ENCODE assay signal across 9 mouse cellular contexts in genomic region chr11:101130056-101130756, GRCm38 (mm10). TPM values are rescaled to one million over a fixed set of nuclear protein-coding genes. Genes with fewer than 3 reads are reported as not detected.
DNase-seq lines count a peak whose midpoint lies in the region; ATAC-seq lines count a peak whose summit lies in the region.
"Had no signal": no experiment of that assay in that cellular context is flagged by ENCODE, and none has a peak within 500 bp of the region (broad histone marks: within the 10 kb centered on the region; RNA-seq: fewer than 3 reads in every experiment).

No protein-coding gene starts in this region.

- intact Hi-C loops in gastrocnemius, postnatal 14 days (cut with DNase I; ENCODE audit: low total_unique reads), result no loop called here
- intact Hi-C loops in heart, postnatal 14 days (cut with DNase I), result no loop called here

- H3K4me3 ChIP-seq in forebrain, embryonic 16.5 days (replicated peaks; ENCODE audit: low read length), result no peak overlapping the region
- no peak overlapping the region for H3K4me3 ChIP-seq in hindbrain, embryonic 16.5 days (ENCODE audit: low read length)
- H3K4me3 ChIP-seq: neural tube, embryonic 13.5 days had no signal

- H3K4me2 ChIP-seq in forebrain, embryonic 16.5 days (ENCODE audit: low read length), result no peak overlapping the region
- H3K4me2 ChIP-seq in hindbrain, embryonic 16.5 days (ENCODE audit: low read length), result no peak overlapping the region
- H3K4me2 ChIP-seq: neural tube, embryonic 13.5 days had no signal

- peaks cover 4% of the 10 kb centered on the region; the same call in 1 of the 2 replicates for H3K9me3 ChIP-seq in forebrain, embryonic 16.5 days (ENCODE audit: control insufficient read depth, low read length)
- no peaks in the 10 kb centered on the region for H3K9me3 ChIP-seq in hindbrain, embryonic 16.5 days (ENCODE audit: control insufficient read depth, low read length)
- H3K9me3 ChIP-seq: neural tube, embryonic 13.5 days had no signal

- no peaks in the 10 kb centered on the region for H3K4me1 ChIP-seq in forebrain, embryonic 16.5 days (replicated peaks; ENCODE audit: control insufficient read depth, insufficient read depth, low read length)
- H3K4me1 ChIP-seq in hindbrain, embryonic 16.5 days (ENCODE audit: control insufficient read depth, insufficient read depth, low read depth, low read length), result no peaks in the 10 kb centered on the region
- H3K4me1 ChIP-seq: neural tube, embryonic 13.5 days had no signal

- peak; percentile 45 to 49 for DNase-seq in cerebellum, adult 18-20 months
- peak; percentile 94 for DNase-seq in A20 (ENCODE audit: low read depth, low spot score)
- DNase-seq in gastrocnemius, postnatal 14 days, result peak; percentile 80
- peak; percentile 65 to 73 for DNase-seq in heart, postnatal 14 days
- no peak for DNase-seq in thymus, postnatal 36 days

- no peak overlapping the region for H3K27ac ChIP-seq in forebrain, embryonic 16.5 days (ENCODE audit: low read length)
- H3K27ac ChIP-seq in hindbrain, embryonic 16.5 days (ENCODE audit: low read depth, low read length), result no peak overlapping the region
- H3K27ac ChIP-seq: neural tube, embryonic 13.5 days had no signal

- no peak overlapping the region for H3K9ac ChIP-seq in forebrain, embryonic 16.5 days (replicated peaks; ENCODE audit: low read depth, low read length)
- no peak overlapping the region for H3K9ac ChIP-seq in hindbrain, embryonic 16.5 days (ENCODE audit: low read depth, low read length)
- H3K9ac ChIP-seq: neural tube, embryonic 13.5 days had no signal

- no peaks in the 10 kb centered on the region for H3K27me3 ChIP-seq in forebrain, embryonic 16.5 days (replicated peaks; ENCODE audit: control insufficient read depth, insufficient read depth, low read length)
- H3K27me3 ChIP-seq in hindbrain, embryonic 16.5 days (replicated peaks; ENCODE audit: control insufficient read depth, insufficient read depth, low read length), result no peaks in the 10 kb centered on the region

- peaks cover 15% of the 10 kb centered on the region for H3K36me3 ChIP-seq in forebrain, embryonic 16.5 days (ENCODE audit: control insufficient read depth, insufficient read depth)
- peaks cover 12% of the 10 kb centered on the region for H3K36me3 ChIP-seq in hindbrain, embryonic 16.5 days (ENCODE audit: control insufficient read depth, insufficient read depth, low read length)

- no peak for ATAC-seq in cerebellum, adult (ENCODE audit: insufficient number of reproducible peaks, low FRiP score, low TSS enrichment)
- no peak for ATAC-seq in forebrain, embryonic 16.5 days
- no peak for ATAC-seq in hindbrain, embryonic 16.5 days

- WGBS in forebrain, embryonic 16.5 days, result 59% methylated on average over 18 of the region's 18 CpGs
- WGBS in hindbrain, embryonic 16.5 days, result 53% methylated on average over 18 of the region's 18 CpGs

RNA-seq across cellular contexts. Expression of gene Tubg1, which starts 10.5 kb away (rescaled TPM):
- 10 to 100 TPM; 26.3 to 31.2 TPM for total RNA-seq in gastrocnemius, postnatal 14 days (2021)
- 10 to 100 TPM; 20.9 to 25.8 TPM for total RNA-seq in heart, postnatal 14 days (2021)
- polyA plus RNA-seq in forebrain, embryonic 16.5 days (2015; fragmentation: Nextera tagmentation; extraction: Ambion mirVana), result 90.7 and 93.0 TPM in 2 replicates
- 79.6 and 80.2 TPM in 2 replicates for polyA plus RNA-seq in hindbrain, embryonic 16.5 days (2015; fragmentation: Nextera tagmentation; extraction: Ambion mirVana)

RNA-seq across cellular contexts. Expression of gene Retreg3, which starts 10.5 kb away (rescaled TPM):
- total RNA-seq in gastrocnemius, postnatal 14 days (2021), result 10 to 100 TPM; 33.3 to 34.9 TPM
- 10 to 100 TPM; 37.7 to 40.0 TPM for total RNA-seq in heart, postnatal 14 days (2021)
- 24.5 and 25.2 TPM in 2 replicates for polyA plus RNA-seq in forebrain, embryonic 16.5 days (2015; fragmentation: Nextera tagmentation; extraction: Ambion mirVana)
- polyA plus RNA-seq in hindbrain, embryonic 16.5 days (2015; fragmentation: Nextera tagmentation; extraction: Ambion mirVana), result 22.8 and 24.3 TPM in 2 replicates

RNA-seq across cellular contexts. Expression of gene Tubg2, which starts 25.5 kb away (rescaled TPM):
- 1 to 10 TPM; 3.1 to 4.6 TPM for total RNA-seq in gastrocnemius, postnatal 14 days (2021)
- total RNA-seq in heart, postnatal 14 days (2021), result 1 to 10 TPM; 2.2 to 2.9 TPM
- 36.2 and 43.0 TPM in 2 replicates for polyA plus RNA-seq in forebrain, embryonic 16.5 days (2015; fragmentation: Nextera tagmentation; extraction: Ambion mirVana)
- polyA plus RNA-seq in hindbrain, embryonic 16.5 days (2015; fragmentation: Nextera tagmentation; extraction: Ambion mirVana), result 56.9 and 60.3 TPM in 2 replicates

RNA-seq across cellular contexts. Expression of gene Psmc3ip, which starts 35.0 kb away (rescaled TPM):
- 1 to 10 TPM; 1.1 to 1.5 TPM for total RNA-seq in gastrocnemius, postnatal 14 days (2021)
- 1 to 10 TPM; 2.0 to 2.2 TPM for total RNA-seq in heart, postnatal 14 days (2021)
- polyA plus RNA-seq in forebrain, embryonic 16.5 days (2015; fragmentation: Nextera tagmentation; extraction: Ambion mirVana), result 37.3 and 43.6 TPM in 2 replicates
- polyA plus RNA-seq in hindbrain, embryonic 16.5 days (2015; fragmentation: Nextera tagmentation; extraction: Ambion mirVana), result 17.9 and 19.0 TPM in 2 replicates

RNA-seq across cellular contexts. Expression of gene Cntnap1, which starts 40.1 kb away (rescaled TPM):
- 1 to 10 TPM; 1.8 to 2.4 TPM for total RNA-seq in gastrocnemius, postnatal 14 days (2021)
- total RNA-seq in heart, postnatal 14 days (2021), result 1 to 10 TPM; 1.4 to 2.1 TPM
- polyA plus RNA-seq in forebrain, embryonic 16.5 days (2015; fragmentation: Nextera tagmentation; extraction: Ambion mirVana), result 0.77 and 1.5 TPM in 2 replicates
- polyA plus RNA-seq in hindbrain, embryonic 16.5 days (2015; fragmentation: Nextera tagmentation; extraction: Ambion mirVana), result 8.7 and 11.2 TPM in 2 replicates

Comparison
In these comparisons a context has a peak if more than half of its experiments do, and no peak if none do; other contexts are left out.
1. DNase-seq: peak in cerebellum, adult 18-20 months (2 of 2), A20 (single experiment), gastrocnemius, postnatal 14 days (single experiment) and heart, postnatal 14 days (2 of 2); none in thymus, postnatal 36 days (0 of 2).